Comparison of ENCODE assay signal across 11 mouse cellular contexts in the genomic region with DNA sequence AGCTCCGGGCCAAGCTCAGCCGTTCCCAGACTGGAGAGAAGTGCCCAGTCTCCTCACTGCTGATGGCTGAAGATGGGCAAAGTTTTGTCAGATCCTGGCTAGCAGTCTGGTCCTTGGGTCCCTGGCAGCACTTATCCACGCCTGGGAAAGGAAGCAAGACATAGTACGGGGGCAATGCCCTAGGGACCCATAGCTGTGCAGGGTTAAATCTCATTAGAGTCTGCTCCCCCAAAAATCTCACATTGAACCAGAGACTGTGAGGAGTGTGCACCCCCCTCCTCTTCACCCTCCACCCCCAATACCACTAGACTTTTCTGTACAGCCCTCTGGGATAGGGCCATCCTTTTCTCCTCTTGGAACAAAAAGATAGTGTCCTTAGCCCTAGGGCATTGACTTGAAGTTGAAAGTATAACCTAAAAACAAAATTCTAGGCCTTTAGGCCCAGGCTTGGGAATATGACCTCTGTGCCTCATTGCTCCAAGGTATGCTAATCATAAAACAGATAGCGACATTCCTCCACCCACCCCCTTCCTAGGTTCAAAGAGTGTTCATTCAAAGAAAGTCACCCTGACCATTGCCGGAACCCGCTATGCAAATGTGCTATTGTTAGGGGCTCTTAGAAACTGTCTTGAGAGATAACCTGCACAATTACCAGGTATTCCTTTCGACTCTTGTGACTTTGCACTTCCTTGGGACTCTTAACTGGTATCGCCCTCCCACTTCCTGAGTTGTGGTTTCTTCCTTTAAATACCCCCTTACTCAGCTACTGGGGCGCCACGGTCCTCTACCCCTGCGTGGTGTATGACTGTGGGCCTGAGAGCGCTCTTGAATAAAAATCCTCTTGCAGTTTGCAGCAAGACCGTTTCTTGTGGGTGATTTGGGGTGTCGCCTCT. TPM values are rescaled to one million over a fixed set of nuclear protein-coding genes. Genes with fewer than 3 reads are reported as not detected.
DNase-seq lines count a peak whose midpoint lies in the region; ATAC-seq and TF ChIP-seq lines count a peak whose summit lies in the region.
"Not testable (repeated sequence)": the region's sequence is repeated elsewhere in the genome, so short reads cannot be mapped to it uniquely, and the experiment has no call there.
"Had no signal": no experiment of that assay in that cellular context is flagged by ENCODE, and none has a peak within 500 bp of the region (broad histone marks: within the 10 kb centered on the region; RNA-seq: fewer than 3 reads in every experiment).

No protein-coding gene starts in this region.

- not testable (repeated sequence) for TF ChIP-seq EP300 in heart, postnatal 0 days (IDR thresholded peaks at IDR 0.05; ENCODE audit: low read depth)

- not testable (repeated sequence) for TF ChIP-seq CTCF in C2C12 (IDR thresholded peaks at IDR 0.05; ENCODE audit: control insufficient read depth, insufficient read depth, insufficient read length); heart, postnatal 0 days (IDR thresholded peaks at IDR 0.05; ENCODE audit: low read depth); intestine, postnatal 0 days (IDR thresholded peaks at IDR 0.05; ENCODE audit: low read depth)

- not testable (repeated sequence) for H3K36me3 ChIP-seq in C2C12 (ENCODE audit: control insufficient read depth, insufficient read depth); embryonic facial prominence, embryonic 10.5 days (replicated peaks); forebrain, embryonic 15.5 days; heart, postnatal 0 days (replicated peaks; ENCODE audit: control insufficient read depth, insufficient read depth, low read length); intestine, postnatal 0 days (ENCODE audit: control insufficient read depth, insufficient read depth); limb, embryonic 13.5 days; macrophage (ENCODE audit: inconsistent target); neural tube, embryonic 13.5 days

- not testable (repeated sequence) for H3K9me3 ChIP-seq in embryonic facial prominence, embryonic 10.5 days; forebrain, embryonic 15.5 days; heart, postnatal 0 days (replicated peaks; ENCODE audit: control insufficient read depth, low read length); intestine, postnatal 0 days (ENCODE audit: control insufficient read depth); limb, embryonic 13.5 days; neural tube, embryonic 13.5 days

- H3K79me3 ChIP-seq in C2C12 (ENCODE audit: low read depth) = not testable (repeated sequence)

- peaks cover 14% of the 10 kb centered on the region for H3K4me1 ChIP-seq in embryonic facial prominence, embryonic 10.5 days
- peaks cover 16% of the 10 kb centered on the region for H3K4me1 ChIP-seq in forebrain, embryonic 15.5 days
- H3K4me1 ChIP-seq in heart, postnatal 0 days (ENCODE audit: control insufficient read depth, insufficient read depth); intestine, postnatal 0 days (replicated peaks; ENCODE audit: control insufficient read depth, insufficient read depth, low read length): not testable (repeated sequence)
- peaks cover 10% of the 10 kb centered on the region for H3K4me1 ChIP-seq in limb, embryonic 13.5 days
- H3K4me1 ChIP-seq in neural tube, embryonic 13.5 days (replicated peaks) = peaks cover 14% of the 10 kb centered on the region

- H3K27ac ChIP-seq in embryonic facial prominence, embryonic 10.5 days (replicated peaks); heart, postnatal 0 days (ENCODE audit: low read depth); intestine, postnatal 0 days (ENCODE audit: low read depth, low read length); limb, embryonic 13.5 days; neural tube, embryonic 13.5 days (replicated peaks): not testable (repeated sequence)
- peak overlapping the region; percentile 12; the same call in 1 of the 2 replicates for H3K27ac ChIP-seq in forebrain, embryonic 15.5 days (replicated peaks)
- H3K27ac ChIP-seq in macrophage = peak overlapping the region; percentile 51

- not testable (repeated sequence) for H3K79me2 ChIP-seq in C2C12 (ENCODE audit: control insufficient read depth, insufficient read depth); macrophage (ENCODE audit: inconsistent target)

- DNase-seq in embryonic facial prominence, embryonic 10.5 days (ENCODE audit: low spot score); heart, postnatal 0 days (ENCODE audit: low spot score): not testable (repeated sequence)

- peak; percentile 34 for ATAC-seq in forebrain, embryonic 15.5 days (replicated peaks)
- not testable (repeated sequence) for ATAC-seq in heart, postnatal 0 days (ENCODE audit: insufficient read depth, low read depth); intestine, postnatal 0 days; neural tube, embryonic 13.5 days (ENCODE audit: low read depth)
- ATAC-seq in limb, embryonic 13.5 days (ENCODE audit: low FRiP score, low read depth) = 0 out of 2 replicates have a peak, but pooled peaks have one; percentile 2

- H3K9ac ChIP-seq in forebrain, embryonic 15.5 days (replicated peaks) = peak overlapping the region; percentile 64
- H3K9ac ChIP-seq in heart, postnatal 0 days (replicated peaks; ENCODE audit: low read depth, low read length); intestine, postnatal 0 days (ENCODE audit: low read depth, low read length): not testable (repeated sequence)
- peak overlapping the region; percentile 59; the same call in 1 of the 2 replicates for H3K9ac ChIP-seq in limb, embryonic 13.5 days
- peak overlapping the region; percentile 75 for H3K9ac ChIP-seq in neural tube, embryonic 13.5 days

- H3K4me2 ChIP-seq in forebrain, embryonic 15.5 days (replicated peaks) = peak overlapping the region; percentile 86
- peak overlapping the region; percentile 88 for H3K4me2 ChIP-seq in heart, postnatal 0 days (ENCODE audit: low read depth, low read length)
- peak overlapping the region; percentile 78 for H3K4me2 ChIP-seq in intestine, postnatal 0 days (replicated peaks; ENCODE audit: low read depth)
- H3K4me2 ChIP-seq in limb, embryonic 13.5 days (replicated peaks) = peak overlapping the region; percentile 85
- H3K4me2 ChIP-seq in neural tube, embryonic 13.5 days = peak overlapping the region; percentile 89

- not testable (repeated sequence) for H3K4me3 ChIP-seq in C2C12 (ENCODE audit: insufficient read depth, poor library complexity, severe bottlenecking); heart, postnatal 0 days (ENCODE audit: low read depth, low read length); intestine, postnatal 0 days (ENCODE audit: low read depth, low read length); macrophage (ENCODE audit: inconsistent target)
- H3K4me3 ChIP-seq in embryonic facial prominence, embryonic 10.5 days = peak overlapping the region; percentile 59
- H3K4me3 ChIP-seq in forebrain, embryonic 15.5 days = peak overlapping the region; percentile 46
- H3K4me3 ChIP-seq in limb, embryonic 13.5 days = peak overlapping the region; percentile 45
- peak overlapping the region; percentile 46 for H3K4me3 ChIP-seq in neural tube, embryonic 13.5 days

- H3K27me3 ChIP-seq in C2C12 (ENCODE audit: control insufficient read depth, insufficient read depth, insufficient read length); forebrain, embryonic 15.5 days; heart, postnatal 0 days (ENCODE audit: control insufficient read depth, insufficient read depth, low read length); intestine, postnatal 0 days (replicated peaks; ENCODE audit: control insufficient read depth, insufficient read depth, low read length); neural tube, embryonic 13.5 days: not testable (repeated sequence)
- H3K27me3 ChIP-seq in embryonic facial prominence, embryonic 10.5 days (replicated peaks; ENCODE audit: low read depth, poor library complexity, severe bottlenecking) = peaks cover 40% of the 10 kb centered on the region
- peaks cover 24% of the 10 kb centered on the region for H3K27me3 ChIP-seq in limb, embryonic 13.5 days

- peak overlapping the region; percentile 3 for H3ac ChIP-seq in C2C12 (ENCODE audit: control insufficient read depth, insufficient read length, low read depth)

- WGBS in embryonic facial prominence, embryonic 10.5 days = 75% methylated on average over 15 of the region's 15 CpGs
- 75% methylated on average over 15 of the region's 15 CpGs for WGBS in forebrain, embryonic 15.5 days
- 88% methylated on average over 15 of the region's 15 CpGs for WGBS in heart, postnatal 0 days
- WGBS in intestine, postnatal 0 days = 87% methylated on average over 15 of the region's 15 CpGs
- 78% methylated on average over 15 of the region's 15 CpGs for WGBS in limb, embryonic 13.5 days
- 95% methylated on average over 13 of the region's 15 CpGs for WGBS in macrophage (ENCODE audit: missing documents)
- WGBS in neural tube, embryonic 13.5 days = 75% methylated on average over 15 of the region's 15 CpGs

RNA-seq across cellular contexts. Expression of a gene that starts 9.3 kb away (rescaled TPM):
- not detected for polyA plus RNA-seq in C2C12 (2012; fragmentation: generic; extraction: Trizol)
- polyA plus RNA-seq in embryonic facial prominence, embryonic 10.5 days (2016; fragmentation: Nextera tagmentation; extraction: Ambion mirVana) = not detected in 2 replicates
- not detected in 2 replicates for polyA plus RNA-seq in forebrain, embryonic 15.5 days (2015; fragmentation: Nextera tagmentation; extraction: Ambion mirVana)
- total RNA-seq in heart, postnatal 0 days (2014; rRNA removed; ENCODE audit: low replicate concordance) = not detected in 2 replicates
- not detected in 2 replicates for polyA plus RNA-seq in heart, postnatal 0 days (2015; fragmentation: Nextera tagmentation; extraction: Ambion mirVana)
- polyA plus RNA-seq in intestine, postnatal 0 days (2015; fragmentation: Nextera tagmentation; extraction: Ambion mirVana) = not detected in 2 replicates
- polyA plus RNA-seq in limb, embryonic 13.5 days (2015; fragmentation: Nextera tagmentation; extraction: Ambion mirVana) = 1.6 and 2.8 TPM in 2 replicates
- not detected for total RNA-seq in macrophage (2018; cell fraction: chromatin; rRNA removed)
- not detected for total RNA-seq in macrophage (2018; cell fraction: cytosol; rRNA removed)
- total RNA-seq in macrophage (2018; cell fraction: nucleus; rRNA removed) = not detected
- polyA plus RNA-seq in macrophage (2018) = not detected in 3 replicates
- polyA plus RNA-seq in neural tube, embryonic 13.5 days (2015; fragmentation: Nextera tagmentation; extraction: Ambion mirVana) = not detected in 2 replicates
- total RNA-seq: heart, adult 8-10 months; left cerebral cortex, postnatal 36 days; MEL had no signal

RNA-seq across cellular contexts. Expression of a gene that starts 10.1 kb away (rescaled TPM):
- polyA plus RNA-seq in C2C12 (2012; fragmentation: generic; extraction: Trizol) (1.4 TPM), macrophage (2018) (not detected in 3 replicates)
- 21.9 and 44.5 TPM in 2 replicates for polyA plus RNA-seq in embryonic facial prominence, embryonic 10.5 days (2016; fragmentation: Nextera tagmentation; extraction: Ambion mirVana)
- polyA plus RNA-seq in forebrain, embryonic 15.5 days (2015; fragmentation: Nextera tagmentation; extraction: Ambion mirVana) = 1.9 and 2.9 TPM in 2 replicates
- 0.31 and 3.1 TPM in 2 replicates for total RNA-seq in heart, postnatal 0 days (2014; rRNA removed; ENCODE audit: low replicate concordance)
- polyA plus RNA-seq in heart, postnatal 0 days (2015; fragmentation: Nextera tagmentation; extraction: Ambion mirVana) = 0.92 and 1.7 TPM in 2 replicates
- 28.9 and 29.3 TPM in 2 replicates for polyA plus RNA-seq in intestine, postnatal 0 days (2015; fragmentation: Nextera tagmentation; extraction: Ambion mirVana)
- 3.6 and 3.7 TPM in 2 replicates for polyA plus RNA-seq in limb, embryonic 13.5 days (2015; fragmentation: Nextera tagmentation; extraction: Ambion mirVana)
- total RNA-seq in macrophage (2018; cell fraction: chromatin; rRNA removed) = not detected
- not detected for total RNA-seq in macrophage (2018; cell fraction: cytosol; rRNA removed)
- total RNA-seq in macrophage (2018; cell fraction: nucleus; rRNA removed) = not detected
- polyA plus RNA-seq in neural tube, embryonic 13.5 days (2015; fragmentation: Nextera tagmentation; extraction: Ambion mirVana) = 641 and 796 TPM in 2 replicates
- total RNA-seq: MEL had no signal

RNA-seq across cellular contexts. Expression of a gene that starts 10.8 kb away (rescaled TPM):
- 0.04 TPM for polyA plus RNA-seq in C2C12 (2012; fragmentation: generic; extraction: Trizol)
- polyA plus RNA-seq in embryonic facial prominence, embryonic 10.5 days (2016; fragmentation: Nextera tagmentation; extraction: Ambion mirVana) = 6.4 and 7.8 TPM in 2 replicates
- 4.2 and 4.3 TPM in 2 replicates for polyA plus RNA-seq in forebrain, embryonic 15.5 days (2015; fragmentation: Nextera tagmentation; extraction: Ambion mirVana)
- 41.7 and 85.7 TPM in 2 replicates for total RNA-seq in heart, postnatal 0 days (2014; rRNA removed; ENCODE audit: low replicate concordance)
- polyA plus RNA-seq in heart, postnatal 0 days (2015; fragmentation: Nextera tagmentation; extraction: Ambion mirVana) = 18.7 and 20.4 TPM in 2 replicates
- 5.6 and 5.7 TPM in 2 replicates for polyA plus RNA-seq in intestine, postnatal 0 days (2015; fragmentation: Nextera tagmentation; extraction: Ambion mirVana)
- 8.6 and 8.8 TPM in 2 replicates for polyA plus RNA-seq in limb, embryonic 13.5 days (2015; fragmentation: Nextera tagmentation; extraction: Ambion mirVana)
- total RNA-seq in macrophage (2018; cell fraction: chromatin; rRNA removed) = not detected
- under 1 TPM in 4 of 26 experiments, not detected in 22; 0.05 to 0.42 (median 0.12) TPM for total RNA-seq in macrophage (2018; cell fraction: cytosol; rRNA removed)
- not detected for total RNA-seq in macrophage (2018; cell fraction: nucleus; rRNA removed)
- polyA plus RNA-seq in macrophage (2018) = 0.07 to 0.11 TPM in 2 of 3 replicates, not detected in the other
- polyA plus RNA-seq in neural tube, embryonic 13.5 days (2015; fragmentation: Nextera tagmentation; extraction: Ambion mirVana) = 6.0 and 6.2 TPM in 2 replicates

RNA-seq across cellular contexts. Expression of a gene that starts 54.0 kb away (rescaled TPM):
- polyA plus RNA-seq in C2C12 (2012; fragmentation: generic; extraction: Trizol) = 136 TPM
- 70.0 and 76.1 TPM in 2 replicates for polyA plus RNA-seq in embryonic facial prominence, embryonic 10.5 days (2016; fragmentation: Nextera tagmentation; extraction: Ambion mirVana)
- polyA plus RNA-seq in forebrain, embryonic 15.5 days (2015; fragmentation: Nextera tagmentation; extraction: Ambion mirVana) = 93.2 and 100 TPM in 2 replicates
- 55.9 and 70.0 TPM in 2 replicates for total RNA-seq in heart, postnatal 0 days (2014; rRNA removed; ENCODE audit: low replicate concordance)
- 57.0 and 58.3 TPM in 2 replicates for polyA plus RNA-seq in heart, postnatal 0 days (2015; fragmentation: Nextera tagmentation; extraction: Ambion mirVana)
- 40.8 TPM in 2 replicates for polyA plus RNA-seq in intestine, postnatal 0 days (2015; fragmentation: Nextera tagmentation; extraction: Ambion mirVana)
- 77.7 and 78.8 TPM in 2 replicates for polyA plus RNA-seq in limb, embryonic 13.5 days (2015; fragmentation: Nextera tagmentation; extraction: Ambion mirVana)
- total RNA-seq in macrophage (2018; cell fraction: chromatin; rRNA removed) = 100 to 1,000 TPM in 20 of 26 experiments, 10 to 100 TPM in 6; 64.0 to 268 (median 138) TPM
- 100 to 1,000 TPM; 115 to 181 (median 157) TPM for total RNA-seq in macrophage (2018; cell fraction: cytosol; rRNA removed)
- 100 to 1,000 TPM in 15 of 26 experiments, 10 to 100 TPM in 11; 70.0 to 169 (median 107) TPM for total RNA-seq in macrophage (2018; cell fraction: nucleus; rRNA removed)
- polyA plus RNA-seq in macrophage (2018) = 110 to 176 TPM (median 161 TPM) in 3 replicates
- 109 and 111 TPM in 2 replicates for polyA plus RNA-seq in neural tube, embryonic 13.5 days (2015; fragmentation: Nextera tagmentation; extraction: Ambion mirVana)

RNA-seq across cellular contexts. Expression of a gene that starts 54.2 kb away (rescaled TPM):
- 2.7 TPM for polyA plus RNA-seq in C2C12 (2012; fragmentation: generic; extraction: Trizol)
- 7.5 and 8.3 TPM in 2 replicates for polyA plus RNA-seq in embryonic facial prominence, embryonic 10.5 days (2016; fragmentation: Nextera tagmentation; extraction: Ambion mirVana)
- polyA plus RNA-seq in forebrain, embryonic 15.5 days (2015; fragmentation: Nextera tagmentation; extraction: Ambion mirVana) = 7.6 and 8.0 TPM in 2 replicates
- 0.35 and 2.9 TPM in 2 replicates for total RNA-seq in heart, postnatal 0 days (2014; rRNA removed; ENCODE audit: low replicate concordance)
- polyA plus RNA-seq in heart, postnatal 0 days (2015; fragmentation: Nextera tagmentation; extraction: Ambion mirVana) = 9.6 and 10.9 TPM in 2 replicates
- 3.1 and 3.9 TPM in 2 replicates for polyA plus RNA-seq in intestine, postnatal 0 days (2015; fragmentation: Nextera tagmentation; extraction: Ambion mirVana)
- 13.9 and 14.4 TPM in 2 replicates for polyA plus RNA-seq in limb, embryonic 13.5 days (2015; fragmentation: Nextera tagmentation; extraction: Ambion mirVana)
- total RNA-seq in macrophage (2018; cell fraction: chromatin; rRNA removed) = 10 to 100 TPM in 19 of 26 experiments, 1 to 10 TPM in 7; 5.0 to 42.9 (median 24.9) TPM
- 10 to 100 TPM in 5 of 26 experiments, 1 to 10 TPM in 21; 2.2 to 11.4 (median 8.8) TPM for total RNA-seq in macrophage (2018; cell fraction: cytosol; rRNA removed)
- 10 to 100 TPM in 17 of 26 experiments, 1 to 10 TPM in 9; 4.7 to 28.9 (median 16.4) TPM for total RNA-seq in macrophage (2018; cell fraction: nucleus; rRNA removed)
- polyA plus RNA-seq in macrophage (2018) = 5.9 to 7.5 TPM (median 7.1 TPM) in 3 replicates
- 5.8 and 6.0 TPM in 2 replicates for polyA plus RNA-seq in neural tube, embryonic 13.5 days (2015; fragmentation: Nextera tagmentation; extraction: Ambion mirVana)

Comparison
In these comparisons a context has a peak if more than half of its experiments do, and no peak if none do; other contexts are left out.
1. RNA of a gene that starts 10.1 kb away (polyA plus RNA-seq): 641 to 796 TPM in neural tube, embryonic 13.5 days; 21.9 to 44.5 TPM in embryonic facial prominence, embryonic 10.5 days, 28.9 to 29.3 TPM in intestine, postnatal 0 days, 3.6 to 3.7 TPM in limb, embryonic 13.5 days, 1.9 to 2.9 TPM in forebrain, embryonic 15.5 days, 1.4 TPM in C2C12 (single experiment), 0.92 to 1.7 TPM in heart, postnatal 0 days and not detected in macrophage; every median in the first group is over 10 times any median in the second.
2. Peak in every context shown above with its lines, with median percentiles within 50 percentile points of each other: H3K4me2 ChIP-seq.